Mouse (Mus musculus) cerebellum, adult 2 months (tissue): ENCODE data around the gene Clint1. TPM values are rescaled to one million over a fixed set of nuclear protein-coding genes. Genes with fewer than 3 reads are reported as not detected.

Experiments
- DNase-seq, 2 experiments: peaks; one replicate each; pipeline ENCODE4 v3.0.0; 2021
- H3K27ac ChIP-seq: fragments of 200-500 bp; 2 replicates; pipeline ENCODE4 v1.5.1; 2012; ENCODE audit warnings: low read length, control low read depth, inconsistent platforms; ENCODE audit not compliant: insufficient read depth
- H3K27me3 ChIP-seq: fragments of 200-500 bp; 2 replicates; pipeline ENCODE4 v1.6.1; 2012; ENCODE audit warnings: inconsistent platforms, mild to moderate bottlenecking, low read length, moderate library complexity; ENCODE audit not compliant: control insufficient read depth, insufficient read depth
- H3K4me1 ChIP-seq: fragments of 200-500 bp; 2 replicates; pipeline ENCODE4 v1.6.1; 2011; ENCODE audit warnings: low read length; ENCODE audit not compliant: control insufficient read depth, insufficient read depth
- H3K4me3 ChIP-seq: fragments of 200-500 bp; replicated peaks from 2 replicates; pipeline ENCODE3; 2011; ENCODE audit warnings: mild to moderate bottlenecking, low read depth, low read length, control low read depth; ENCODE audit not compliant: insufficient read depth
- CTCF ChIP-seq: fragments of 200-500 bp; IDR thresholded peaks from 2 replicates; pipeline ENCODE4 v1.5.1; 2011; ENCODE audit warnings: low read depth, mild to moderate bottlenecking, control low read depth, low read length, moderate library complexity, borderline replicate concordance; ENCODE audit not compliant: insufficient read depth
- POLR2A ChIP-seq: fragments of 200-500 bp; IDR thresholded peaks from 2 replicates; pipeline ENCODE4 v1.6.1; 2011; ENCODE audit warnings: low read length, control low read depth, borderline replicate concordance; ENCODE audit not compliant: insufficient read depth
- WGBS: fragments of 180-500 bp; shearing (Covaris S2); methylation state at CpG from one replicate; pipeline ENCODE4 v1.1.7; 2018; 5-methylcytosine and 5-hydroxymethylcytosine counted together
- polyA plus RNA-seq: library from polyadenylated mRNA; depleted of rRNA; stranded (reverse); fragments of >200 nt; gene quantifications from 2 replicates; pipeline ENCODE4 v1.2.3, GENCODE M21; 2012; rRNA removed

Clint1 gene
- polyA plus RNA-seq, 1 experiment: 41.4 TPM

DNA sequence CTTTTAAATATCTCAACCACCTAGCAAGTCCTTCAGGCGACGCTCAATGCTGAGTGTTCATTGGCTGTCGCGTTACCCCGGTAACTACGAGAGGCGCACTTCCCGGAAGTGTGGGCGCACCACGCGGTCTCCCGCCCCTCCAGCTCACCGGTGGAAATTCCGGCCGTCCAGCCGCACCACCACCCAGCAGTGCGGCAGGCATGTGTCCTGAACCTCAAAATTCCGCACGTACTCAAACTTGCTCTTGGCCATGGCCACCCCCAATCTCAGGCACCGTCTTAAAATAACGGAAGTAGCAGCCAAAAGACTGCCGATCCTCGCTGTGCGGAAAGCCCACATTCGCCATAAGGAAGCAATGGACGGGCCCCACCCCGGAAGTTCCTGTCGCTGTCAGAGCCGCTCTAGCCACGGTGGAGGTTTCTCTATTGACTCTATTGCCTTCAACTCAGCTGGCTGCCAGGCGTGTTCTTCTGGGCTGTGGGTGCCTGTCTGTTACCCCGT is 103.3 kb downstream of the Clint1 start, which contains the start of gene Thg1l:
TSS of gene Thg1l (minus strand) at position 368 of the 501 bp plus-strand sequence.
- Histone ChIP-seq H3K4me1 (no peaks in the 10 kb centered on the region; the same call in 1 of the 2 replicates), H3K4me3 (peak within 1 kb of the TSS; percentile 100), H3K27me3 (no peaks in the 10 kb centered on the region), H3K27ac (peak within 1 kb of the TSS; percentile 30; the same call in 1 of the 2 replicates)
- DNase-seq: peak; percentile 91 to 93
- WGBS: under 1% methylated on average over 32 of the region's 32 CpGs
- TF ChIP-seq CTCF: no peak
- TF ChIP-seq POLR2A: peak; percentile 51; the same call in 1 of the 2 replicates

DNA sequence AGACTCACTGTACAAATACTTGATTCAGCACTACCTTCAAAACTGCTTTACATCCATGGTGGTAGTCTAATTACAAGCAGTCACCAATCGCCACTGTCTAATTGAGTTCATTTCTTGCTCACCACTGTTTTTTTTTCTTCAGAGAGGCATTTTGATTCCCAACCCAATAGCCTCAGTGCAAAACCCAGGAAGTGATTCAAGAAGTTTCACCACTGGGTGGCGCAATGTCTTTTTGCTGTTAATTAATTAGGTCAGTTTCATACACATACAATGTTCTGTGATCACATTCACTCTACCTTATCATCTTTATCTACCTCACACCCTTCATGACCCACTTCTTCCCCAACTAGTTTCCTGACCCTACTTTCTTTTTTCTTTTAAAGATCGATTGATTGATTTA is 107.7 kb downstream of the Clint1 start:
- Histone ChIP-seq H3K4me1 (no peaks in the 10 kb centered on the region), H3K27ac (no peak overlapping the region), H3K27me3 (no peaks in the 10 kb centered on the region), H3K4me3 (no peak overlapping the region)
- no peak for TF ChIP-seq CTCF
- no peak for TF ChIP-seq POLR2A
- DNase-seq: no peak
- WGBS: 71% methylated on average over 3 of the region's 3 CpGs

DNA sequence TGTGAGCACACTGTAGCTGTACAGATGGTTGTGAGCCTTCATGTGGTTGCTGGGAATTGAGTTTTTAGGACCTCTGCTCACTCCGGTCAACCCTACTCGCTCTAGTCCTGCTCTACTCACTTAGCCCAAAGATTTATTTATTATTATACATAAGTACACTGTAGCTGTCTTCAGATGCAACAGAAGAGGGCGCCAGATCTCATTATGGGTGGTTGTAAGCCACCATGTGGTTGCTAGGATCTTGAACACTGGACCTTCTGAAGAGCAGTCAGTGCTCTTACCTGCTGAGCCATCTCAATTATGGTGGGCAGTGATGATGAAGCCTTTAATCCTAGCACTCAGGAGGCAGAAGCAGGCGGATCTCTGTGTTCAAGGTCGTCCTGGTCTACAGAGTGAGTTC is 108.2 kb downstream of the Clint1 start:
- Histone ChIP-seq H3K27ac (no peak overlapping the region), H3K27me3 (no peaks in the 10 kb centered on the region), H3K4me3 (no peak overlapping the region), H3K4me1 (no peaks in the 10 kb centered on the region)
- TF ChIP-seq CTCF: no peak
- no peak for TF ChIP-seq POLR2A
- 86% methylated on average over 5 of the region's 5 CpGs for WGBS
- DNase-seq: no peak

Other genes starting within 250 kb of the Clint1 start
- 20.8 and 21.9 TPM in 2 replicates for gene Lsm11, start 92.9 kb downstream of the Clint1 start, polyA plus RNA-seq
- gene Thg1l, start 103.4 kb downstream of the Clint1 start, polyA plus RNA-seq: 6.7 and 6.8 TPM in 2 replicates
- 0.05 and 0.11 TPM in 2 replicates for gene Sox30, start 128.3 kb downstream of the Clint1 start, polyA plus RNA-seq
- gene Gm12166, start 200.3 kb downstream of the Clint1 start, polyA plus RNA-seq: 7.3 and 9.0 TPM in 2 replicates
- gene Adam19, start 203.9 kb downstream of the Clint1 start, polyA plus RNA-seq: 9.8 and 11.4 TPM in 2 replicates